7 mouse cellular contexts compared by ENCODE assay signal in genomic region chr12:100958006-100958405, GRCm38 (mm10). TPM values are rescaled to one million over a fixed set of nuclear protein-coding genes. Genes with fewer than 3 reads are reported as not detected.
DNase-seq lines count a peak whose midpoint lies in the region; ATAC-seq lines count a peak whose summit lies in the region.

No protein-coding gene starts in this region.

- H3K4me3 ChIP-seq in intestine, embryonic 14.5 days (ENCODE audit: low read depth, low read length) = no peak overlapping the region
- no peak overlapping the region for H3K4me3 ChIP-seq in limb, embryonic 13.5 days
- H3K4me3 ChIP-seq in midbrain, embryonic 15.5 days = no peak overlapping the region

- H3K4me2 ChIP-seq in intestine, embryonic 14.5 days (ENCODE audit: low read length) = no peak overlapping the region
- H3K4me2 ChIP-seq in limb, embryonic 13.5 days (replicated peaks) = no peak overlapping the region
- no peak overlapping the region for H3K4me2 ChIP-seq in midbrain, embryonic 15.5 days

- peak; percentile 48 for ATAC-seq in common myeloid progenitor, adult 5-6 weeks (replicated peaks; ENCODE audit: low read depth, poor library complexity, severe bottlenecking)
- peak; percentile 52; the same call in 1 of the 2 replicates for ATAC-seq in intestine, embryonic 14.5 days (replicated peaks; ENCODE audit: low FRiP score, low TSS enrichment, low read depth)
- peak; percentile 68 for ATAC-seq in limb, embryonic 13.5 days (ENCODE audit: low FRiP score, low read depth)
- peak; percentile 67 for ATAC-seq in midbrain, embryonic 15.5 days (replicated peaks)

- H3K36me3 ChIP-seq in intestine, embryonic 14.5 days (ENCODE audit: control insufficient read depth, insufficient read depth, low read length) = no peaks in the 10 kb centered on the region
- H3K36me3 ChIP-seq in limb, embryonic 13.5 days = no peaks in the 10 kb centered on the region
- no peaks in the 10 kb centered on the region for H3K36me3 ChIP-seq in midbrain, embryonic 15.5 days (replicated peaks)

- no peaks in the 10 kb centered on the region for H3K27me3 ChIP-seq in intestine, embryonic 14.5 days (replicated peaks; ENCODE audit: control insufficient read depth, insufficient read depth, low read length)
- 0 out of 2 replicates have a peak, but pooled peaks cover 6% of the 10 kb centered on the region for H3K27me3 ChIP-seq in limb, embryonic 13.5 days
- H3K27me3 ChIP-seq in midbrain, embryonic 15.5 days (replicated peaks) = 0 out of 2 replicates have a peak, but pooled peaks cover 6% of the 10 kb centered on the region

- no peak overlapping the region for H3K9ac ChIP-seq in intestine, embryonic 14.5 days (ENCODE audit: low read length)
- no peak overlapping the region for H3K9ac ChIP-seq in limb, embryonic 13.5 days
- H3K9ac ChIP-seq in midbrain, embryonic 15.5 days = no peak overlapping the region

- no peaks in the 10 kb centered on the region for H3K9me3 ChIP-seq in intestine, embryonic 14.5 days (ENCODE audit: control insufficient read depth, low read length)
- H3K9me3 ChIP-seq in limb, embryonic 13.5 days = no peaks in the 10 kb centered on the region
- no peaks in the 10 kb centered on the region for H3K9me3 ChIP-seq in midbrain, embryonic 15.5 days

- intact Hi-C loops in gastrocnemius, postnatal 14 days (cut with DNase I; ENCODE audit: low total_unique reads) = no loop called here

- H3K27ac ChIP-seq in intestine, embryonic 14.5 days (ENCODE audit: low read depth) = no peak overlapping the region
- H3K27ac ChIP-seq in limb, embryonic 13.5 days = no peak overlapping the region
- H3K27ac ChIP-seq in midbrain, embryonic 15.5 days = 0 out of 2 replicates have a peak overlapping the region, but pooled peaks have one; percentile 3

- no peaks in the 10 kb centered on the region for H3K4me1 ChIP-seq in intestine, embryonic 14.5 days (replicated peaks; ENCODE audit: control insufficient read depth, insufficient read depth, low read length)
- peaks cover 28% of the 10 kb centered on the region for H3K4me1 ChIP-seq in limb, embryonic 13.5 days
- peaks cover 21% of the 10 kb centered on the region for H3K4me1 ChIP-seq in midbrain, embryonic 15.5 days

- peak; percentile 59 to 70 for DNase-seq in adrenal gland, adult 18-20 months (ENCODE audit: low spot score in 2 of 2)
- peak; percentile 78 for DNase-seq in gastrocnemius, postnatal 14 days
- peak; percentile 91 for DNase-seq in intestine, embryonic 14.5 days (ENCODE audit: low spot score)
- peak; percentile 95 to 96 for DNase-seq in spleen, postnatal 10 days (ENCODE audit: low spot score in 2 of 2)

- 23% methylated on average over 5 of the region's 5 CpGs for WGBS in intestine, embryonic 14.5 days
- 13% methylated on average over 5 of the region's 5 CpGs for WGBS in limb, embryonic 13.5 days
- WGBS in midbrain, embryonic 15.5 days = 21% methylated on average over 5 of the region's 5 CpGs

RNA-seq across cellular contexts. Expression of gene Gpr68, which starts 50.0 kb away (rescaled TPM):
- 1 to 10 TPM; 1.1 to 1.9 TPM for total RNA-seq in adrenal gland, adult 18-20 months (2021)
- not detected in 2 replicates for total RNA-seq in common myeloid progenitor, adult 5-6 weeks (2017)
- under 1 TPM in 1 of 2 experiments, not detected in 1; 0.18 TPM for total RNA-seq in gastrocnemius, postnatal 14 days (2021)
- polyA plus RNA-seq in intestine, embryonic 14.5 days (2014; fragmentation: Nextera tagmentation; extraction: Ambion mirVana) = 0.17 and 0.53 TPM in 2 replicates
- 0.25 and 0.29 TPM in 2 replicates for polyA plus RNA-seq in limb, embryonic 13.5 days (2015; fragmentation: Nextera tagmentation; extraction: Ambion mirVana)
- polyA plus RNA-seq in midbrain, embryonic 15.5 days (2015; fragmentation: Nextera tagmentation; extraction: Ambion mirVana) = 6.1 and 6.7 TPM in 2 replicates
